Mouse (Mus musculus) gastrocnemius, postnatal 4 days (tissue): ENCODE results near the gene Rab38. TPM values are rescaled to one million over a fixed set of nuclear protein-coding genes. Genes with fewer than 3 reads are reported as not detected.

Experiments used
- DNase-seq, 2 experiments: peaks; one replicate each; pipeline ENCODE4 v3.0.0; 2021 to 2022; ENCODE audit warnings: low spot score in 2 of 2, mixed read lengths in 2 of 2
- total RNA-seq, 2 experiments: library from RNA; stranded (reverse); gene quantifications; 2 replicates each; pipeline ENCODE4 v1.2.3; 2021

Rab38 gene
- total RNA-seq, 2 experiments from 2014 or later, result 1.9 to 2.9 TPM

- DNase-seq, result no peak
These were observed 92.4 kb downstream of the Rab38 start for GRCm38 (mm10) chr7:88522481-88522880.

- no peak for DNase-seq
These were observed 97.1 kb downstream of the Rab38 start for GRCm38 (mm10) chr7:88527100-88527671.

GRCm38 (mm10) chr7:88536127-88536531 is 106.1 kb downstream of the Rab38 start:
- DNase-seq, result no peak

- no peak for DNase-seq
These were observed 106.7 kb downstream of the Rab38 start for GRCm38 (mm10) chr7:88536743-88537142.

Other genes with a start within 250 kb of the Rab38 start
- 10 to 100 TPM; 49.4 to 53.2 TPM for gene Ctsc, start 152.2 kb upstream of the Rab38 start, total RNA-seq